Mouse (Mus musculus) olfactory bulb, adult 2 months (tissue): ENCODE data around the gene Lmf1.

Experiments used
- CTCF ChIP-seq: fragments of 200-500 bp; IDR thresholded peaks from 2 replicates; pipeline ENCODE4 v1.5.1; 2012; ENCODE audit warnings: low read depth, mild to moderate bottlenecking, low read length, moderate library complexity; ENCODE audit not compliant: insufficient read depth
- POLR2A ChIP-seq: fragments of 200-500 bp; IDR thresholded peaks from 2 replicates; pipeline ENCODE4 v1.6.1; 2012; ENCODE audit warnings: mild to moderate bottlenecking, low read depth, low read length, moderate library complexity; ENCODE audit not compliant: insufficient read depth

DNA sequence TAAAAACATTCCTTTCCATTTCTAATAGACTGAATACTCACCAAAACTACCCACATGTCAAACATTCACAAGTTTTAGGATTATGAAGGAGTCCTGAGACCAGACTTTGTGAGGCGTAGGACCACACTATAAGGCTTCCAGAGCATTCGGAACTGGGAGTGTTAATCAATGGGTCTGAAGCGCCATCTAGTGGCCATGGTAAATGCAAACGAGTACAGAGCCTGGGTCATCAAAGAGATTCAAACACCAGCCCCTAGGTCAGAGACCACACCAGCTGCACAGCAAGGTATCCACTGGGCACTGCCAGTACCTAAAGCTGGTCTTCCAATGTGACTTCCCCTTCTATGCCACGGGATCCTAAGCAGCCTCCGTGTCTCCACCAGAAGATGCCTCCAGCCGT is 119.6 kb downstream of the Lmf1 start:
- no peak for TF ChIP-seq POLR2A
- TF ChIP-seq CTCF = peak; percentile 23; the same call in 1 of the 2 replicates
